Mouse (Mus musculus) embryonic facial prominence, embryonic 14.5 days (tissue): ENCODE results near the gene Iqgap2. TPM values are rescaled to one million over a fixed set of nuclear protein-coding genes. Genes with fewer than 3 reads are reported as not detected.

Source experiments
- ATAC-seq: fragments of 200-750 bp; cut with Nextera tagmentation; 2 replicates; pipeline ENCODE4 v1.8.0; 2017; ENCODE audit warnings: low read depth, moderate number of reproducible peaks, moderate TSS enrichment
- DNase-seq: peaks from one replicate; pipeline ENCODE4 v3.0.0-alpha.2; 2015; ENCODE audit warnings: low spot score
- H3K27ac ChIP-seq: fragments of 300-500 bp; sonication (generic); replicated peaks from 2 replicates; pipeline ENCODE4 v1.5.1; 2014; ENCODE audit warnings: low read depth, mild to moderate bottlenecking, low read length, moderate library complexity
- H3K27me3 ChIP-seq: fragments of 300-500 bp; sonication (generic); replicated peaks from 2 replicates; pipeline ENCODE4 v1.6.1; 2014; ENCODE audit warnings: low read length; ENCODE audit not compliant: control insufficient read depth, insufficient read depth
- H3K36me3 ChIP-seq: fragments of 300-500 bp; sonication (generic); 2 replicates; pipeline ENCODE4 v1.6.1; 2014; ENCODE audit warnings: low read length, mixed read lengths; ENCODE audit not compliant: control insufficient read depth, insufficient read depth
- H3K4me1 ChIP-seq: fragments of 300-500 bp; sonication (generic); 2 replicates; pipeline ENCODE4 v1.6.1; 2014; ENCODE audit warnings: antibody characterized with exemption, low read length; ENCODE audit not compliant: control insufficient read depth, insufficient read depth
- H3K4me2 ChIP-seq: fragments of 300-500 bp; sonication (generic); 2 replicates; pipeline ENCODE4 v1.6.1; 2014; ENCODE audit warnings: low read depth, mild to moderate bottlenecking, low read length, moderate library complexity, mixed read lengths
- H3K4me3 ChIP-seq: fragments of 300-500 bp; sonication (generic); 2 replicates; pipeline ENCODE4 v1.5.1; 2014; ENCODE audit warnings: low read depth, mild to moderate bottlenecking, low read length
- H3K9ac ChIP-seq: fragments of 300-500 bp; sonication (generic); 2 replicates; pipeline ENCODE4 v1.6.1; 2014; ENCODE audit warnings: low read depth, mild to moderate bottlenecking, low read length, moderate library complexity, mixed read lengths
- H3K9me3 ChIP-seq: fragments of 300-500 bp; sonication (generic); 2 replicates; pipeline ENCODE4 v1.6.1; 2016; ENCODE audit warnings: low read length; ENCODE audit not compliant: control insufficient read depth
- WGBS: fragments of 180-500 bp; shearing (Covaris S2); extraction: QIAGEN DNeasy Blood & Tissue Kit; methylation state at CpG from one replicate; pipeline ENCODE4 v1.1.7; 2014; 5-methylcytosine and 5-hydroxymethylcytosine counted together
- polyA plus RNA-seq: library from polyadenylated mRNA; unstranded; fragments of >200 nt; fragmentation: Nextera tagmentation; extraction: Ambion mirVana; gene quantifications from 2 replicates; pipeline ENCODE4 v1.2.1, GENCODE M21; 2014

Gene Iqgap2
- polyA plus RNA-seq, 1 experiment from 2014 or later, result 13.7 TPM

GRCm38 (mm10) chr13:95639336-95640116, 252.2 kb downstream of the Iqgap2 start:
- Histone ChIP-seq H3K4me3 (no peak overlapping the region), H3K4me2 (no peak overlapping the region), H3K27ac (peak overlapping the region; percentile 72; the same call in 1 of the 2 replicates), H3K9me3 (no peaks in the 10 kb centered on the region), H3K9ac (peak overlapping the region; percentile 32; the same call in 1 of the 2 replicates), H3K27me3 (no peaks in the 10 kb centered on the region), H3K4me1 (peaks cover 48% of the 10 kb centered on the region), H3K36me3 (0 out of 2 replicates have a peak, but pooled peaks cover 9% of the 10 kb centered on the region)
- DNase-seq (no peak), ATAC-seq (no peak)
- WGBS, result 37% methylated on average over 15 of the region's 15 CpGs

GRCm38 (mm10) chr13:95638894-95639293, 252.8 kb downstream of the Iqgap2 start:
- Histone ChIP-seq H3K27me3 (no peaks in the 10 kb centered on the region), H3K4me1 (peaks cover 42% of the 10 kb centered on the region), H3K4me3 (no peak overlapping the region), H3K9ac (peak overlapping the region; percentile 32; the same call in 1 of the 2 replicates), H3K27ac (peak overlapping the region; percentile 72; the same call in 1 of the 2 replicates), H3K4me2 (no peak overlapping the region), H3K36me3 (0 out of 2 replicates have a peak, but pooled peaks cover 9% of the 10 kb centered on the region), H3K9me3 (no peaks in the 10 kb centered on the region)
- no peak for DNase-seq
- ATAC-seq, result no peak
- WGBS, result 17% methylated on average over 5 of the region's 5 CpGs

- peaks cover 38% of the 10 kb centered on the region for H3K4me1 ChIP-seq
- H3K9ac ChIP-seq, result no peak overlapping the region
- no peak overlapping the region for H3K27ac ChIP-seq
- no peaks in the 10 kb centered on the region for H3K9me3 ChIP-seq
- WGBS, result 71% methylated on average over 10 of the region's 10 CpGs
- H3K36me3 ChIP-seq, result 0 out of 2 replicates have a peak, but pooled peaks cover 9% of the 10 kb centered on the region
- H3K4me3 ChIP-seq, result no peak overlapping the region
- H3K4me2 ChIP-seq, result no peak overlapping the region
- DNase-seq (no peak), ATAC-seq (no peak)
- no peaks in the 10 kb centered on the region for H3K27me3 ChIP-seq
Observed at GRCm38 (mm10) chr13:95637737-95638136, 254.0 kb downstream of the Iqgap2 start.

- no peaks in the 10 kb centered on the region for H3K9me3 ChIP-seq
- WGBS, result 91% methylated on average over 12 of the region's 12 CpGs
- DNase-seq, result no peak
Observed at GRCm38 (mm10) chr13:95635301-95635700, 256.4 kb downstream of the Iqgap2 start.

GRCm38 (mm10) chr13:95634451-95634850, 257.3 kb downstream of the Iqgap2 start:
- 20% methylated on average over 2 of the region's 2 CpGs for WGBS
- ATAC-seq, result no peak

More at GRCm38 (mm10) chr13:95635301-95635700, 256.4 kb downstream of the Iqgap2 start:
- H3K4me1 ChIP-seq, result peaks cover 19% of the 10 kb centered on the region
- peaks cover 10% of the 10 kb centered on the region; the same call in 1 of the 2 replicates for H3K36me3 ChIP-seq
- no peak for ATAC-seq
- no peak overlapping the region for H3K4me2 ChIP-seq
- no peak overlapping the region for H3K4me3 ChIP-seq
- H3K27ac ChIP-seq, result no peak overlapping the region; the same call in 1 of the 2 replicates
- H3K27me3 ChIP-seq, result no peaks in the 10 kb centered on the region
- no peak overlapping the region for H3K9ac ChIP-seq

GRCm38 (mm10) chr13:95633384-95633783, 258.3 kb downstream of the Iqgap2 start:
- H3K4me1 ChIP-seq, result peaks cover 6% of the 10 kb centered on the region
- H3K27ac ChIP-seq, result no peak overlapping the region
- peaks cover 18% of the 10 kb centered on the region; the same call in 1 of the 2 replicates for H3K36me3 ChIP-seq
- H3K27me3 ChIP-seq, result no peaks in the 10 kb centered on the region
- no peaks in the 10 kb centered on the region for H3K9me3 ChIP-seq
- ATAC-seq, result no peak
- no peak overlapping the region for H3K4me3 ChIP-seq
- H3K4me2 ChIP-seq, result no peak overlapping the region
- no peak overlapping the region for H3K9ac ChIP-seq
- WGBS, result 89% methylated on average over 2 of the region's 2 CpGs
- DNase-seq, result no peak

More at GRCm38 (mm10) chr13:95634451-95634850, 257.3 kb downstream of the Iqgap2 start:
- Histone ChIP-seq H3K9ac (no peak overlapping the region), H3K4me2 (no peak overlapping the region), H3K4me1 (peaks cover 15% of the 10 kb centered on the region), H3K36me3 (peaks cover 12% of the 10 kb centered on the region; the same call in 1 of the 2 replicates), H3K9me3 (no peaks in the 10 kb centered on the region), H3K4me3 (no peak overlapping the region), H3K27ac (no peak overlapping the region), H3K27me3 (no peaks in the 10 kb centered on the region)
- DNase-seq, result no peak

- ATAC-seq (no peak), DNase-seq (no peak)
- WGBS, result 92% methylated on average over 6 of the region's 6 CpGs
Observed at GRCm38 (mm10) chr13:95632144-95632543, 259.6 kb downstream of the Iqgap2 start.

GRCm38 (mm10) chr13:95630747-95631146, 261.0 kb downstream of the Iqgap2 start:
- WGBS, result 70% methylated on average over 2 of the region's 2 CpGs
- Histone ChIP-seq H3K9ac (no peak overlapping the region), H3K4me3 (no peak overlapping the region), H3K27me3 (no peaks in the 10 kb centered on the region), H3K9me3 (no peaks in the 10 kb centered on the region), H3K36me3 (peaks cover 26% of the 10 kb centered on the region), H3K4me2 (no peak overlapping the region), H3K27ac (no peak overlapping the region), H3K4me1 (no peaks in the 10 kb centered on the region)
- no peak for DNase-seq
- ATAC-seq, result no peak

More at GRCm38 (mm10) chr13:95632144-95632543, 259.6 kb downstream of the Iqgap2 start:
- no peaks in the 10 kb centered on the region for H3K4me1 ChIP-seq
- H3K27me3 ChIP-seq, result no peaks in the 10 kb centered on the region
- H3K9ac ChIP-seq, result no peak overlapping the region
- H3K4me3 ChIP-seq, result no peak overlapping the region
- peaks cover 26% of the 10 kb centered on the region for H3K36me3 ChIP-seq
- H3K9me3 ChIP-seq, result no peaks in the 10 kb centered on the region
- H3K4me2 ChIP-seq, result no peak overlapping the region
- H3K27ac ChIP-seq, result no peak overlapping the region
